Mouse (Mus musculus): ENCODE measurements around the gene Zmym3. TPM values are rescaled to one million over a fixed set of nuclear protein-coding genes. Genes with fewer than 3 reads are reported as not detected.
A peak's percentile ranks its signal among the peaks of the same experiment; 100 is the strongest.

The Zmym3 gene
- polyA plus RNA-seq, 1 experiment from 2014 or later: 33.5 TPM

- no peak for ATAC-seq (ENCODE audit: insufficient number of reproducible peaks, low FRiP score, low TSS enrichment, low read depth)
- peaks cover 8% of the 10 kb centered on the region; the same call in 1 of the 2 replicates for H3K36me3 ChIP-seq
These were observed 1.5 kb downstream of the Zmym3 start for GRCm38 (mm10) chrX:101418946-101419724.

GRCm38 (mm10) chrX:101396459-101396858 lies 24.2 kb downstream of the Zmym3 start:
- Histone ChIP-seq H3K9ac (no peak overlapping the region), H3K27ac (no peak overlapping the region), H3K36me3 (no peaks in the 10 kb centered on the region), H3K9me3 (no peaks in the 10 kb centered on the region), H3K4me2 (no peak overlapping the region), H3K4me3 (no peak overlapping the region), H3K27me3 (peaks cover 29% of the 10 kb centered on the region), H3K4me1 (no peaks in the 10 kb centered on the region)
- 38% methylated on average over 11 of the region's 11 CpGs for WGBS
- ATAC-seq (ENCODE audit: insufficient number of reproducible peaks, low FRiP score, low TSS enrichment, low read depth): no peak

More at GRCm38 (mm10) chrX:101418946-101419724, 1.5 kb downstream of the Zmym3 start:
- 29% methylated on average over 34 of the region's 36 CpGs for WGBS
- peak overlapping the region; percentile 55 for H3K4me3 ChIP-seq
- H3K9me3 ChIP-seq: no peaks in the 10 kb centered on the region
- H3K9ac ChIP-seq: peak overlapping the region; percentile 45
- H3K27ac ChIP-seq: peak overlapping the region; percentile 68; the same call in 1 of the 2 replicates
- peak overlapping the region; percentile 56 for H3K4me2 ChIP-seq
- peaks cover 14% of the 10 kb centered on the region for H3K4me1 ChIP-seq
- peaks cover 3% of the 10 kb centered on the region; the same call in 1 of the 2 replicates for H3K27me3 ChIP-seq

GRCm38 (mm10) chrX:101394341-101394740 lies 26.3 kb downstream of the Zmym3 start:
- Histone ChIP-seq H3K9me3 (no peaks in the 10 kb centered on the region), H3K4me3 (no peak overlapping the region), H3K9ac (no peak overlapping the region), H3K27ac (no peak overlapping the region), H3K4me1 (no peaks in the 10 kb centered on the region), H3K36me3 (no peaks in the 10 kb centered on the region), H3K4me2 (no peak overlapping the region), H3K27me3 (peaks cover 29% of the 10 kb centered on the region)
- ATAC-seq (ENCODE audit: insufficient number of reproducible peaks, low FRiP score, low TSS enrichment, low read depth): no peak
- 61% methylated on average over 2 of the region's 2 CpGs for WGBS

GRCm38 (mm10) chrX:101388866-101389537 lies 31.6 kb downstream of the Zmym3 start:
- no peak overlapping the region for H3K4me3 ChIP-seq
- H3K27ac ChIP-seq: no peak overlapping the region
- 73% methylated on average over 5 of the region's 5 CpGs for WGBS
- no peaks in the 10 kb centered on the region for H3K36me3 ChIP-seq
- peaks cover 34% of the 10 kb centered on the region for H3K27me3 ChIP-seq
- no peak overlapping the region for H3K9ac ChIP-seq
- no peak overlapping the region for H3K4me2 ChIP-seq
- H3K4me1 ChIP-seq: no peaks in the 10 kb centered on the region
- H3K9me3 ChIP-seq: no peaks in the 10 kb centered on the region
- ATAC-seq (ENCODE audit: insufficient number of reproducible peaks, low FRiP score, low TSS enrichment, low read depth): no peak

GRCm38 (mm10) chrX:101386222-101386621 lies 34.4 kb downstream of the Zmym3 start:
- Histone ChIP-seq H3K9me3 (no peaks in the 10 kb centered on the region), H3K4me2 (no peak overlapping the region), H3K27ac (no peak overlapping the region), H3K9ac (no peak overlapping the region), H3K4me3 (no peak overlapping the region), H3K27me3 (peaks cover 61% of the 10 kb centered on the region), H3K36me3 (no peaks in the 10 kb centered on the region), H3K4me1 (no peaks in the 10 kb centered on the region)
- WGBS: 42% methylated on average over 4 of the region's 4 CpGs
- ATAC-seq (ENCODE audit: insufficient number of reproducible peaks, low FRiP score, low TSS enrichment, low read depth): no peak

- no peak for ATAC-seq (ENCODE audit: insufficient number of reproducible peaks, low FRiP score, low TSS enrichment, low read depth)
- 26% methylated on average over 30 of the region's 32 CpGs for WGBS
These were observed 36.1 kb downstream of the Zmym3 start for GRCm38 (mm10) chrX:101384439-101385137.

GRCm38 (mm10) chrX:101383455-101383854 lies 37.2 kb downstream of the Zmym3 start:
- H3K36me3 ChIP-seq: no peaks in the 10 kb centered on the region
- H3K9me3 ChIP-seq: no peaks in the 10 kb centered on the region
- no peak overlapping the region for H3K27ac ChIP-seq
- no peak for ATAC-seq (ENCODE audit: insufficient number of reproducible peaks, low FRiP score, low TSS enrichment, low read depth)
- no peak overlapping the region for H3K4me2 ChIP-seq
- H3K4me3 ChIP-seq: no peak overlapping the region
- H3K9ac ChIP-seq: no peak overlapping the region
- WGBS: 38% methylated on average over 18 of the region's 18 CpGs
- peaks cover 74% of the 10 kb centered on the region for H3K27me3 ChIP-seq
- no peaks in the 10 kb centered on the region for H3K4me1 ChIP-seq

More at GRCm38 (mm10) chrX:101384439-101385137, 36.1 kb downstream of the Zmym3 start:
- H3K9me3 ChIP-seq: no peaks in the 10 kb centered on the region
- H3K27me3 ChIP-seq: peaks cover 68% of the 10 kb centered on the region
- H3K27ac ChIP-seq: no peak overlapping the region
- H3K4me2 ChIP-seq: peak overlapping the region; percentile 40
- peak overlapping the region; percentile 22 for H3K4me3 ChIP-seq
- no peaks in the 10 kb centered on the region for H3K4me1 ChIP-seq
- H3K36me3 ChIP-seq: no peaks in the 10 kb centered on the region
- no peak overlapping the region for H3K9ac ChIP-seq

GRCm38 (mm10) chrX:101379744-101380143 lies 40.9 kb downstream of the Zmym3 start:
- H3K4me2 ChIP-seq: no peak overlapping the region
- H3K27me3 ChIP-seq: peaks cover 47% of the 10 kb centered on the region
- H3K36me3 ChIP-seq: no peaks in the 10 kb centered on the region
- WGBS: 53% methylated on average over 1 of the region's 1 CpGs
- no peak for ATAC-seq (ENCODE audit: insufficient number of reproducible peaks, low FRiP score, low TSS enrichment, low read depth)
- no peak overlapping the region for H3K9ac ChIP-seq
- H3K4me3 ChIP-seq: no peak overlapping the region
- no peak overlapping the region for H3K27ac ChIP-seq
- H3K4me1 ChIP-seq: no peaks in the 10 kb centered on the region
- no peaks in the 10 kb centered on the region for H3K9me3 ChIP-seq

GRCm38 (mm10) chrX:101377076-101377475 lies 43.6 kb downstream of the Zmym3 start:
- Histone ChIP-seq H3K4me1 (no peaks in the 10 kb centered on the region), H3K4me3 (no peak overlapping the region), H3K9ac (no peak overlapping the region), H3K27ac (no peak overlapping the region), H3K9me3 (no peaks in the 10 kb centered on the region), H3K27me3 (peaks cover 20% of the 10 kb centered on the region), H3K36me3 (no peaks in the 10 kb centered on the region), H3K4me2 (no peak overlapping the region)
- ATAC-seq (ENCODE audit: insufficient number of reproducible peaks, low FRiP score, low TSS enrichment, low read depth): no peak
- WGBS: 67% methylated on average over 4 of the region's 4 CpGs

GRCm38 (mm10) chrX:101376190-101376968 lies 44.3 kb downstream of the Zmym3 start, which contains the start of gene Gjb1:
Gene Gjb1 (plus strand): TSS chrX:101376378.
- Histone ChIP-seq H3K9ac (no peak within 1 kb of the TSS), H3K4me1 (no peaks in the 10 kb centered on the region), H3K4me3 (no peak within 1 kb of the TSS), H3K9me3 (no peaks in the 10 kb centered on the region), H3K36me3 (no peaks in the 10 kb centered on the region), H3K4me2 (no peak within 1 kb of the TSS), H3K27me3 (peaks cover 14% of the 10 kb centered on the region; the same call in 1 of the 2 replicates), H3K27ac (no peak within 1 kb of the TSS)
- no peak for ATAC-seq (ENCODE audit: insufficient number of reproducible peaks, low FRiP score, low TSS enrichment, low read depth)
- 65% methylated on average over 7 of the region's 7 CpGs for WGBS

- no peak for ATAC-seq (ENCODE audit: insufficient number of reproducible peaks, low FRiP score, low TSS enrichment, low read depth)
- WGBS: 65% methylated on average over 5 of the region's 5 CpGs
These were observed 47.7 kb downstream of the Zmym3 start for GRCm38 (mm10) chrX:101372946-101373345.

More at GRCm38 (mm10) chrX:101372946-101373345, 47.7 kb downstream of the Zmym3 start:
- no peak overlapping the region for H3K9ac ChIP-seq
- H3K9me3 ChIP-seq: no peaks in the 10 kb centered on the region
- H3K4me3 ChIP-seq: no peak overlapping the region
- H3K4me1 ChIP-seq: no peaks in the 10 kb centered on the region
- H3K27ac ChIP-seq: no peak overlapping the region
- no peaks in the 10 kb centered on the region for H3K36me3 ChIP-seq
- no peak overlapping the region for H3K4me2 ChIP-seq
- H3K27me3 ChIP-seq: no peaks in the 10 kb centered on the region
